Mouse (Mus musculus) 416B (cell line): ENCODE results near the gene Sprr2k.

Experiments
- DNase-seq: peaks from one replicate; pipeline ENCODE4 v3.0.0; 2011; ENCODE audit warnings: low read depth

Gene Sprr2k

GRCm38 (mm10) chr3:92432282-92432681 is at the start of gene Sprr2k:
Sprr2k (plus strand) TSS chr3:92432582.
- no peak for DNase-seq

DNA sequence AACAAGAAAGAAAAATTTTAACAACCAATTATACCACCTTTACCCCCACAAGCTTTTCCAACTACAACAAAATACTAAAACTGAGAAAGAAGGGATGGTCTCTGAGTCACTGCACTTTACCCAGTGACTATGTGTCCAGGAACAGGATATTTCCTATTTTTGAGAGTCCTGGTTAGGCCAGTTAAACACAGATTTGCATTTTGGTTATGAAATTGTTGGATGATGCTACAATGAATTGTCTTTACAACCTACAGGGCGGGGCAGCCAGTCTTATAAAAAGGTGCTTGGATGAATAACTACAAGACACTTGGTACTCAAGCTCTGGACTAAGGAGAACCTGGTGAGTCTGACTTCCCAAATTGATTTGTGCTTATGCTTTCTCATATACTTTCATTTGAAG is 47.0 kb upstream of the Sprr2k start, which contains the start of gene Sprr2h:
Gene Sprr2h (plus strand): TSS at position 301 of the 400 bp plus-strand sequence.
- no peak for DNase-seq

GRCm38 (mm10) chr3:92394301-92394700 is 38.1 kb upstream of the Sprr2k start:
- DNase-seq: peak; percentile 55

DNA sequence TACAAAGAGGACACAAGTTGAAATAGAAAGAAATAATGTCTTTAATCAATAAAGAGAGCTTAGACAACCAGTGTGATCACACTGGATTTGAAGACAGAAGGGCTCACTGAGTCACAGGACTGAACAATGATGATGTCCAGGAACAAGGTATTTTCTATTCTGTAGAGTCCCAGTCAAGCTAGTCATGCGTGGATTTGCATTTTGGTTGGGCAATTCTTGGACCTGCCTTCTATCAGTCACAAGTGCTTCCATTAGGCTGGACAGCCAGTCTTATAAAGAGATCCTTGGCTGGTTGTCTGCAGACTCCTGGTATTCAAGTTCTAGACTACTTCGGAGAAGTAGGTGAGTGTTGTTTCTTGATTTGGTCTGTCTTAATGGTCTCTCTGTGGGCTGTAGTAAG is 24.7 kb upstream of the Sprr2k start, which contains the start of gene Sprr2i:
Gene Sprr2i (plus strand): TSS at position 301 of the 400 bp plus-strand sequence.
- DNase-seq: no peak

DNA sequence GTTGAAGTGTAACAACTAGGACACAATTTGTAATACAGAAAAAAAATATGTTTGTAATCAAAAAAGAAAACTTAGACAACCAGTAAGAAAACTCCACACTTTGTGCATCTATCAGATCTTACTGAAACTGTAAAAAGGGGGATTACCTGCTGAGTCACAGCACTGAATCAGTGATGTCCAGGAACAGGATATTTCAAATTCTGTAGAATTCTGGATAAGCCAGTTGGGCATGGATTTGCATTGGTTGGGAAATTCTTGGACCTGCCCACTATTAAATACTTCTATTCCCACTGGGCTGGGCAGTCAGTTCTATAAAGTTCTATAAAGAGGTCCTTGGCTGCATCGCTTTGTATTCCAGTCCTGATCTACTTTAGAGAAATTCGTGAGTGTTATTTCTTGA is 14.6 kb upstream of the Sprr2k start, which contains the start of gene Sprr2j-ps:
Gene Sprr2j-ps (plus strand): TSS at position 301 of the 400 bp plus-strand sequence.
- DNase-seq: no peak

- DNase-seq: no peak
Observed at GRCm38 (mm10) chr3:92429323-92429722, 3.1 kb upstream of the Sprr2k start, which contains the start of gene Gm9774. Gm9774 (minus strand) TSS chr3:92429423.

DNA sequence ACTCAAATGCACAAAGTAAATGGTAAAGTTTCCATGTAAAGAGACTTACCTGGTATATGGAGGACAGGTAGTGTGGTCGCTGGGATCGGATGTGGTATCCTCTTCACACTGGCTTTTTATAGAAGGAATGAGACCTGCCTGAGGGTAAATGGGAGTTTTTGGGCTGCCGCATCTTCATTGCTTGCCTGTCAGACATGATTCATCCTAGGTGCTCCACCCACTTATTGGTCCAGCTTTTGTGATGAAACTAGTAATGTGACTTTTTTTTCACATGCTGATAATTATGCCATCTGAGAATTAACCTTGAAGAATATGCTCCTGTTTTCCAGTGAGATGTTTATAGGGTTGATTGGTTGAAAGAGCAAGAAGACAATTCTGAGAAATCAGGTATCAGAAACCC is 6.3 kb downstream of the Sprr2k start, which contains the start of gene Sprr1b:
Gene Sprr1b (minus strand): TSS at position 101 of the 400 bp plus-strand sequence.
- no peak for DNase-seq

GRCm38 (mm10) chr3:92440177-92440576 is 7.8 kb downstream of the Sprr2k start:
- peak; percentile 2 for DNase-seq

GRCm38 (mm10) chr3:92455151-92455550 is 22.8 kb downstream of the Sprr2k start:
- no peak for DNase-seq

- no peak for DNase-seq
Observed at GRCm38 (mm10) chr3:92458620-92459019, 26.2 kb downstream of the Sprr2k start, which contains the start of gene Sprr3. Sprr3 (minus strand) TSS chr3:92458720.

DNA sequence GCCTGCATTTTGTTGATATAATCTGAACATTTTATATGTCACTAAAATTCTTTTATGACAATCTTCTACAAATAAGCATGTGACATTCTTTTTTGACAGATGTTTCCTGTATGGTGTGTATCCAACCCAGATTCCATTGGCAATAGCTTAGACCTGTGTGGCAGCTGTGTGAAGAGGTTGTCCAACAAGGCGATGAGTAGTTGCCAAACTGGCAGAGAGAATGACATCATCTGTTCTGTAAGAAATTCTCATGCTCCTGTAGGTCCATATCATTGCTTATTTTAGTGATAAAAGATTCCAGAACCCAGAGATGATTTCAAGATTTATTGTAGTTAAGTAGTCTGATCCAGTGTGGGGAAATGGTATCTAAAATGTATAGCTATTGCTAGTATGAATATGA is 34.2 kb downstream of the Sprr2k start:
- DNase-seq: no peak

DNA sequence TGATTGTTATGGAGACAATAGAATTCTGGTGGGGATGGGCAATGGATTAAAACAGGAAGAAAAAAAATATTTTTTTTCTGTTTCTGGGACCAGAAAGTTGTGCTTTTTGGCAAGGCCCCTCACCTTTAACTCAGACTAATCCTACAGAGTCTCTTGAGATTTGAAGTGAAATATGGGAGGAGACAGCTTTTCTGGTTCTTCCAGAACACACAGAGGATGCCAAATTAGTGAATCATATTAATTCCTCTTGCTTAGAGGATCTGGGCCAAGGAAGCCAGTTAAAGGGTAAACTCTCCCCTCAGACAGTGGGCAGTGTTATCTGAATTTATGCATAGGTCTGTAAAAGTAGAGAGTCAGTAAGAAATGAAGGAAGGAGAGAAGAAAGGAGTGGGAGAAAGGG is 35.0 kb downstream of the Sprr2k start:
- DNase-seq: no peak

DNA sequence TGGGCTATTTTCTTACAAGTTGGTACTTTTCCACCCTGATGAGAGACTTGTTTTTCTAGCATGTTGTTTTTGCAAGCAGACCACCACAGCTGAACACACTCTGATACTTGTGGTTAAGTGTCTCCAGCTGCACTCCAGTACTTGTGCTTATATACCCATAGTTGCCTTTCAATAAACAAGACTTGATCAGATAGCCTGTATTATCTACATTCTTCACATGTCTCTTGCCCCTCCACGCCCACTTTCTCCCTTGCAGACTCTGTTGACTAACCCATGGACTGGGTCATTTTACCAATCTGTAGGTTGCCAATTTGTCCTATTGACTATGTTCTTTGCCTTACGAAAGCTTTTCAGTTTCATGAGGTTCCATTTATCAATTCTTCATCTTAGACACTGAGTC is 37.7 kb downstream of the Sprr2k start:
- no peak for DNase-seq

DNA sequence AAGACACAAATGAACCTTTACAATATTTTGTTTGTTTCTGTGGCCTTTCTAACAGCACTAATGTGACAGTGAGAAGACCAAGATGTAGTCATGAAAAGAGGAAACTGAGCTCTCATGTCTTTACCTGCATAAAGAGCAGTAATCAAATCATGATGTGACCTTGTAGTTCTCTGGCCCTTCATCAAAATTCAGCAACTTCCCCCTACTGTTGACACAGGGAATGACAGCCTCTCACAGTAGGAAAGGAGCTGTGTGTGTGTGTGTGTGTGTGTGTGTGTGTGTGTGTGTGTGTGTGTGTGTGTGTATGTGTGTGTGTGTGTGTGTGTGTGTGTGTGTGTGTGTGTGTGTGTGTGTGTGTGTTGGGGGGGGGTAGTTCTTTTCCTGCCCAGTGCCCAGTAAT is 48.9 kb downstream of the Sprr2k start:
- peak; percentile 28 for DNase-seq
